Mouse (Mus musculus) c-Kit-negative CD71-positive TER-119-positive erythroid progenitor cells, embryonic 14.5 days (primary cell): ENCODE measurements at regions not wholly inside any gene's neighbourhood (a gene's known extent, or its start where the extent isn't known, plus 50 kb on each side); places are given as distances from the start of the nearest gene placed in this dataset.
"Not testable (repeated sequence)": the region's sequence is repeated elsewhere in the genome, so short reads cannot be mapped to it uniquely, and the experiment has no call there.

Source experiments
- DNase-seq: peaks from one replicate; pipeline ENCODE4 v3.0.0-alpha.2; 2013; ENCODE audit warnings: low read depth, low spot score

GRCm38 (mm10) chr8:8978969-8979368 is 288.6 kb upstream of the Arglu1 start:
- DNase-seq, result no peak

GRCm38 (mm10) chr8:8973769-8974168 is 283.4 kb upstream of the Arglu1 start:
- no peak for DNase-seq

GRCm38 (mm10) chr8:8973334-8973733 is 283.0 kb upstream of the Arglu1 start:
- DNase-seq, result no peak

GRCm38 (mm10) chr8:8970776-8971175 is 280.5 kb upstream of the Arglu1 start:
- no peak for DNase-seq

GRCm38 (mm10) chr8:8970346-8970745 is 280.0 kb upstream of the Arglu1 start:
- no peak for DNase-seq

GRCm38 (mm10) chr8:8969112-8969950 is 279.0 kb upstream of the Arglu1 start:
- no peak for DNase-seq

GRCm38 (mm10) chr8:8966658-8967048 is 276.3 kb upstream of the Arglu1 start:
- DNase-seq, result no peak

GRCm38 (mm10) chr8:8965983-8966657 is 275.8 kb upstream of the Arglu1 start:
- no peak for DNase-seq

- DNase-seq, result no peak
Observed at GRCm38 (mm10) chr8:8960221-8960620, 269.9 kb upstream of the Arglu1 start.

GRCm38 (mm10) chr8:8959787-8960093 is 269.4 kb upstream of the Arglu1 start:
- no peak for DNase-seq

- no peak for DNase-seq
Observed at GRCm38 (mm10) chr8:8959021-8959786, 268.9 kb upstream of the Arglu1 start.

GRCm38 (mm10) chr8:8958140-8958539 is 267.8 kb upstream of the Arglu1 start:
- not testable (repeated sequence) for DNase-seq

- DNase-seq, result no peak
Observed at GRCm38 (mm10) chr8:8952212-8952611, 261.9 kb upstream of the Arglu1 start.

GRCm38 (mm10) chr8:8951186-8951585 is 260.9 kb upstream of the Arglu1 start:
- no peak for DNase-seq

- DNase-seq, result no peak
Observed at GRCm38 (mm10) chr8:8947516-8948161, 257.3 kb upstream of the Arglu1 start.

- no peak for DNase-seq
Observed at GRCm38 (mm10) chr8:8942991-8943390, 252.7 kb upstream of the Arglu1 start.

GRCm38 (mm10) chr8:8940899-8941298 is 250.6 kb upstream of the Arglu1 start:
- no peak for DNase-seq

- DNase-seq, result no peak
Observed at GRCm38 (mm10) chr8:8938536-8938935, 248.2 kb upstream of the Arglu1 start.

- DNase-seq, result no peak
Observed at GRCm38 (mm10) chr8:8932466-8932865, 242.1 kb upstream of the Arglu1 start.

GRCm38 (mm10) chr8:8931746-8932145 is 241.4 kb upstream of the Arglu1 start:
- DNase-seq, result no peak

- DNase-seq, result no peak
Observed at GRCm38 (mm10) chr8:8928074-8928862, 237.9 kb upstream of the Arglu1 start.
